Mouse (Mus musculus) bone marrow, adult 2 months (tissue): ENCODE measurements around the gene Lpar4. TPM values are rescaled to one million over a fixed set of nuclear protein-coding genes. Genes with fewer than 3 reads are reported as not detected.

Source experiments
- H3K27ac ChIP-seq: fragments of 200-500 bp; 2 replicates; pipeline ENCODE4 v1.5.1; 2012; ENCODE audit warnings: low read depth, mild to moderate bottlenecking, control low read depth, inconsistent platforms, low read length; ENCODE audit not compliant: control insufficient read depth, poor library complexity, insufficient read depth
- H3K4me1 ChIP-seq: fragments of 200-500 bp; 2 replicates; pipeline ENCODE4 v1.6.1; 2011; ENCODE audit warnings: low read length; ENCODE audit not compliant: control insufficient read depth, insufficient read depth
- H3K4me3 ChIP-seq: fragments of 200-500 bp; replicated peaks from 2 replicates; pipeline ENCODE3; 2011; ENCODE audit warnings: mild to moderate bottlenecking, low read depth, low read length, control low read depth; ENCODE audit not compliant: control insufficient read depth
- CTCF ChIP-seq: fragments of 200-500 bp; IDR thresholded peaks from 2 replicates; pipeline ENCODE4 v1.5.1; 2011; ENCODE audit warnings: low read length, control low read depth; ENCODE audit not compliant: control insufficient read depth, insufficient read depth
- POLR2A ChIP-seq: fragments of 200-500 bp; IDR thresholded peaks from 2 replicates; pipeline ENCODE4 v1.6.1; 2011; ENCODE audit warnings: low read depth, mild to moderate bottlenecking, control low read depth, low read length, borderline replicate concordance; ENCODE audit not compliant: control insufficient read depth
- WGBS: fragments of 180-500 bp; shearing (Covaris S2); methylation state at CpG from one replicate; pipeline ENCODE4 v1.1.7; 2018; 5-methylcytosine and 5-hydroxymethylcytosine counted together
- polyA plus RNA-seq: library from polyadenylated mRNA; stranded (reverse); fragments of >200 nt; gene quantifications from 2 replicates; pipeline ENCODE4 v1.2.4, GENCODE M21; 2011; ENCODE audit warnings: low replicate concordance; ENCODE audit not compliant: missing spikeins, insufficient read depth, insufficient read length

Lpar4 gene
- polyA plus RNA-seq, 1 experiment = 1.0 TPM

DNA sequence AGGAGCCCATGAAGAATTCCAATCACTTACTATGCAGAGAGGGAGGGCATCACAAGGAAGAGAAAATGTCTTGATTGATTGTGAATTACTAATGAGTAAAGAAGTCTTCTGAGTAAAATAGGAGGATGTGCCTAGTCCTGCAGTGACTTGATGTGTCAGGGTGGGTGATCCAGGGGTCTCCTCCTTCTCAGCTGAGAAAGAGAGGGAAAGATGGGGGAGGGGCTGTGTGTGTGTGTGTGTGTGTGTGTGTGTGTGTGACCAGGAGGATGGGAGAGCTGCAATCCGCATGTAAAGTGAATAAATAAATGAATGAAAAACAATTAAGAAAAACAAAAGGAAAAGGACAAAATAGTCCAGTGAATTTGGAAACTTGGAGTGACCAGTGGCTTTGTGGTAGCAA is 30.1 kb downstream of the Lpar4 start:
- TF ChIP-seq CTCF = no peak
- 55% methylated on average over 1 of the region's 1 CpGs for WGBS

DNA sequence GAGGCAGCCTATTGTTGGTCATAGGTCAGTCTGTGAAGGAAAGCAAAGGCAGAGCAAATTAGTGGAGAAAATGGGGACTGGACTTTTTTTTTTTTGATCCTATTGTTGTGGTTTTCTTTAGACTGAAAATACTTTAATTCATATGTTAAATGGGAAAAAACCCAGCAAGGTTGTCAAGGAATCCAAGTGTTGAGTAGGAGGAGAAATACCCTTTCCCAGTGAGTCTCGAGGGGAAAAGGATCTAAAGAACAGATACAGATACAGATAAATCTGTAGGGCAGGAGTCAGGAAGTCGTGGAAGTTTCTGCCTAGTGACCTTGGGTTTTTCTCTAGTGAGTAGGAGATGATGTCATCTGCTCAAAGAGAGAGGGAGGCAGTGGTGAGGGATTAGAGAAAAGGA is 30.6 kb downstream of the Lpar4 start:
- TF ChIP-seq POLR2A = no peak
- TF ChIP-seq CTCF = no peak
- Histone ChIP-seq H3K27ac (no peak overlapping the region), H3K4me1 (no peaks in the 10 kb centered on the region), H3K4me3 (no peak overlapping the region)
- WGBS = 35% methylated on average over 2 of the region's 2 CpGs

More for the DNA sequence above, 30.1 kb downstream of the Lpar4 start:
- Histone ChIP-seq H3K4me3 (no peak overlapping the region), H3K4me1 (no peaks in the 10 kb centered on the region), H3K27ac (no peak overlapping the region)

DNA sequence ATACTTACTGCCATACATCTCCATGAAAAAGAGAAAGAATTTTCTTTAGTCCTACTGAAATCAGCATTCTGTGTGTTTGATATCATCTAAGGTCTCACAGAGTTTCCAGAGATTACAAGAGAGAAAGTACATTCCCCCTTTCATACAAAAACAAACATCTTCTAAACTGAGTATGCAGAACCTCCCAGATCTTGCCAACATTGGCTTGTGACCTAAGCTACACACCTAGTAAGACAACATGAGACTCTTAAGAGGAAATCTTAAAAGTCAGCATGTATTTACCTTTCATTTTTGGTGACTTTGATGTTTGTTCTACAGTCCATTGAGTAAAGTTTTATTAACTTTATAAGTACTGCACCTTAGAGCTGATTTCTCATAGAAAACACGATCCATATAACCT is 33.4 kb downstream of the Lpar4 start:
- Histone ChIP-seq H3K4me3 (no peak overlapping the region), H3K4me1 (no peaks in the 10 kb centered on the region), H3K27ac (no peak overlapping the region)
- TF ChIP-seq CTCF = no peak
- TF ChIP-seq POLR2A = no peak
- 64% methylated on average over 1 of the region's 1 CpGs for WGBS

GRCm38 (mm10) chrX:106962233-106962632 is 41.8 kb downstream of the Lpar4 start:
- 82% methylated on average over 2 of the region's 2 CpGs for WGBS
- no peak for TF ChIP-seq CTCF
- no peak for TF ChIP-seq POLR2A

DNA sequence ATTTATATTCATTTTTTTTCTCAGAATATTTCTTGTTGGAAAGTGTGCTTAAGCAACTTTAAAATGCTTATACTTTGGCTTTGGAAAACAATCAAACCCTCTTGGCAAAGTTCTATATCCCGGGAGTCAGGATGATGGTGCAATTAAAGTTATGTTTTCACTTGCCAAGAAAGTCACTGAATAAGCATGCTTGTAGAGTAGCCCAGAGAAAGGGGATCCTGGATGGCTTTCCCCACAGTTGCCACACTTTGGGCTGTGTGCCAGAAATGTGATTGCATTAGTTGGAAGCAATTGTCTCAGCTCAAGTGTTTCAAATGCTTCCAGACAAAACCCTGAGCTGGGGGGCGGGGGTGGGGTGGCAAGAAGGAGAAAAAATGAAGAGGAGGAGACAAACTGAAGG is 43.9 kb downstream of the Lpar4 start:
- WGBS = 53% methylated on average over 2 of the region's 2 CpGs

More at GRCm38 (mm10) chrX:106962233-106962632, 41.8 kb downstream of the Lpar4 start:
- H3K4me1 ChIP-seq = no peaks in the 10 kb centered on the region
- no peak overlapping the region for H3K4me3 ChIP-seq
- no peak overlapping the region for H3K27ac ChIP-seq

More for the DNA sequence above, 43.9 kb downstream of the Lpar4 start:
- H3K4me3 ChIP-seq = no peak overlapping the region
- H3K27ac ChIP-seq = no peak overlapping the region
- no peak for TF ChIP-seq POLR2A
- TF ChIP-seq CTCF = no peak
- H3K4me1 ChIP-seq = no peaks in the 10 kb centered on the region

Other genes starting within 250 kb of the Lpar4 start
- gene Rtl3, start 80.0 kb upstream of the Lpar4 start, polyA plus RNA-seq = not detected in 2 replicates
- gene P2ry10, start 167.9 kb downstream of the Lpar4 start, polyA plus RNA-seq = 2.4 and 3.1 TPM in 2 replicates
- not detected in 2 replicates for gene P2ry10b, start 228.3 kb downstream of the Lpar4 start, polyA plus RNA-seq